Mouse (Mus musculus) forebrain, postnatal 0 days (tissue): Measurements from ENCODE around the gene Tmem128. TPM values are rescaled to one million over a fixed set of nuclear protein-coding genes. Genes with fewer than 3 reads are reported as not detected.
A peak's percentile ranks its signal among the peaks of the same experiment; 100 is the strongest.

Experiments used
- ATAC-seq: fragments of 200-750 bp; cut with Nextera tagmentation; 2 replicates; pipeline ENCODE4 v1.8.0; 2017; ENCODE audit warnings: mild to moderate bottlenecking, moderate library complexity
- DNase-seq: peaks from one replicate; pipeline ENCODE4 v3.0.0-alpha.2; 2015
- H3K27ac ChIP-seq: fragments of 300-500 bp; sonication (generic); 2 replicates; pipeline ENCODE4 v1.5.1; 2014; ENCODE audit warnings: low read depth, mild to moderate bottlenecking, antibody characterized with exemption, low read length, moderate library complexity, mixed read lengths
- H3K27me3 ChIP-seq: fragments of 300-500 bp; sonication (generic); 2 replicates; pipeline ENCODE4 v1.6.1; 2014; ENCODE audit warnings: mild to moderate bottlenecking, low read length, mixed read lengths; ENCODE audit not compliant: insufficient read depth
- H3K36me3 ChIP-seq: fragments of 300-500 bp; sonication (generic); 2 replicates; pipeline ENCODE4 v1.6.1; 2014; ENCODE audit warnings: mild to moderate bottlenecking, moderate library complexity; ENCODE audit not compliant: insufficient read depth
- H3K4me1 ChIP-seq: fragments of 300-500 bp; sonication (generic); 2 replicates; pipeline ENCODE4 v1.6.1; 2014; ENCODE audit warnings: antibody characterized with exemption; ENCODE audit not compliant: insufficient read depth
- H3K4me2 ChIP-seq: fragments of 300-500 bp; sonication (generic); 2 replicates; pipeline ENCODE4 v1.6.1; 2014; ENCODE audit warnings: low read depth, mild to moderate bottlenecking, moderate library complexity
- H3K4me3 ChIP-seq: fragments of 300-500 bp; sonication (generic); 2 replicates; pipeline ENCODE4 v1.5.1; 2014; ENCODE audit warnings: low read depth, low read length, mixed read lengths
- H3K9ac ChIP-seq: fragments of 300-500 bp; sonication (generic); 2 replicates; pipeline ENCODE4 v1.6.1; 2014; ENCODE audit warnings: mild to moderate bottlenecking
- H3K9me3 ChIP-seq: fragments of 300-500 bp; sonication (generic); 2 replicates; pipeline ENCODE4 v1.6.1; 2016; ENCODE audit warnings: low read length
- CTCF ChIP-seq: sonication (generic); IDR thresholded peaks from 2 replicates; pipeline ENCODE4 v1.5.1; 2016; ENCODE audit warnings: antibody characterized with exemption, control low read depth, low read depth
- WGBS: fragments of 180-500 bp; shearing (Covaris S2); extraction: QIAGEN DNeasy Blood & Tissue Kit; methylation state at CpG from one replicate; pipeline ENCODE4 v1.1.7; 2014; 5-methylcytosine and 5-hydroxymethylcytosine counted together
- polyA plus RNA-seq: library from polyadenylated mRNA; unstranded; fragments of >200 nt; fragmentation: Nextera tagmentation; extraction: Ambion mirVana; gene quantifications from 2 replicates; pipeline ENCODE4 v1.2.1, GENCODE M21; 2015
- total RNA-seq: library from RNA; depleted of rRNA; stranded (reverse); fragments of >200 nt; gene quantifications from 2 replicates; pipeline ENCODE4 v1.2.3, GENCODE M21; 2014

The Tmem128 gene
- total and polyA plus RNA-seq, 2 experiments from 2014 or later = 99.0 to 105 TPM

- DNase-seq (no peak), ATAC-seq (no peak)
- no peak overlapping the region for H3K27ac ChIP-seq
- no peak overlapping the region for H3K4me3 ChIP-seq
- H3K9me3 ChIP-seq = no peaks in the 10 kb centered on the region
- WGBS = 27% methylated on average over 5 of the region's 5 CpGs
- no peak overlapping the region for H3K9ac ChIP-seq
- H3K27me3 ChIP-seq = no peaks in the 10 kb centered on the region
- 0 out of 2 replicates have a peak, but pooled peaks cover 9% of the 10 kb centered on the region for H3K36me3 ChIP-seq
- no peak overlapping the region for H3K4me2 ChIP-seq
- no peak for TF ChIP-seq CTCF
- no peaks in the 10 kb centered on the region for H3K4me1 ChIP-seq
These were observed 19.1 kb upstream of the Tmem128 start for GRCm38 (mm10) chr5:38240727-38241472.

GRCm38 (mm10) chr5:38241473-38241834 lies 18.5 kb upstream of the Tmem128 start:
- ATAC-seq (no peak), DNase-seq (no peak)
- Histone ChIP-seq H3K27me3 (no peaks in the 10 kb centered on the region), H3K9me3 (no peaks in the 10 kb centered on the region), H3K27ac (no peak overlapping the region), H3K36me3 (0 out of 2 replicates have a peak, but pooled peaks cover 3% of the 10 kb centered on the region), H3K4me2 (no peak overlapping the region), H3K9ac (no peak overlapping the region), H3K4me1 (no peaks in the 10 kb centered on the region), H3K4me3 (no peak overlapping the region)
- no peak for TF ChIP-seq CTCF
- 54% methylated on average over 3 of the region's 3 CpGs for WGBS

GRCm38 (mm10) chr5:38241966-38242365 lies 18.0 kb upstream of the Tmem128 start:
- WGBS = 82% methylated on average over 6 of the region's 6 CpGs
- Histone ChIP-seq H3K27me3 (no peaks in the 10 kb centered on the region), H3K9me3 (no peaks in the 10 kb centered on the region), H3K9ac (no peak overlapping the region), H3K4me1 (no peaks in the 10 kb centered on the region), H3K36me3 (no peaks in the 10 kb centered on the region), H3K27ac (no peak overlapping the region), H3K4me2 (no peak overlapping the region), H3K4me3 (no peak overlapping the region)
- no peak for ATAC-seq
- no peak for TF ChIP-seq CTCF
- DNase-seq = no peak

- TF ChIP-seq CTCF = peak; percentile 46
- ATAC-seq (no peak), DNase-seq (no peak)
- no peak overlapping the region for H3K9ac ChIP-seq
- no peaks in the 10 kb centered on the region for H3K9me3 ChIP-seq
- 40% methylated on average over 4 of the region's 4 CpGs for WGBS
- no peak overlapping the region for H3K27ac ChIP-seq
- H3K36me3 ChIP-seq = no peaks in the 10 kb centered on the region
- H3K27me3 ChIP-seq = no peaks in the 10 kb centered on the region
- no peak overlapping the region for H3K4me2 ChIP-seq
- no peaks in the 10 kb centered on the region for H3K4me1 ChIP-seq
- H3K4me3 ChIP-seq = no peak overlapping the region
These were observed 4.8 kb upstream of the Tmem128 start for GRCm38 (mm10) chr5:38255195-38255594.

GRCm38 (mm10) chr5:38255644-38256043 lies 4.3 kb upstream of the Tmem128 start:
- no peak overlapping the region for H3K27ac ChIP-seq
- TF ChIP-seq CTCF = no peak
- H3K4me1 ChIP-seq = no peaks in the 10 kb centered on the region
- H3K9ac ChIP-seq = no peak overlapping the region
- no peaks in the 10 kb centered on the region for H3K9me3 ChIP-seq
- H3K4me3 ChIP-seq = no peak overlapping the region
- 84% methylated on average over 3 of the region's 3 CpGs for WGBS
- ATAC-seq = no peak
- DNase-seq = no peak
- H3K36me3 ChIP-seq = no peaks in the 10 kb centered on the region
- H3K4me2 ChIP-seq = no peak overlapping the region
- no peaks in the 10 kb centered on the region for H3K27me3 ChIP-seq

- 93% methylated on average over 1 of the region's 1 CpGs for WGBS
- ATAC-seq (no peak), DNase-seq (no peak)
- Histone ChIP-seq H3K27ac (no peak overlapping the region), H3K9me3 (no peaks in the 10 kb centered on the region), H3K36me3 (no peaks in the 10 kb centered on the region), H3K9ac (no peak overlapping the region), H3K4me3 (no peak overlapping the region), H3K4me2 (no peak overlapping the region), H3K27me3 (no peaks in the 10 kb centered on the region), H3K4me1 (0 out of 2 replicates have a peak, but pooled peaks cover 5% of the 10 kb centered on the region)
- TF ChIP-seq CTCF = no peak
These were observed 3.4 kb upstream of the Tmem128 start for GRCm38 (mm10) chr5:38256551-38256950.

GRCm38 (mm10) chr5:38258034-38258772 lies 1.8 kb upstream of the Tmem128 start:
- Histone ChIP-seq H3K27ac (no peak overlapping the region), H3K4me2 (no peak overlapping the region), H3K9ac (no peak overlapping the region), H3K36me3 (peaks cover 8% of the 10 kb centered on the region; the same call in 1 of the 2 replicates), H3K9me3 (no peaks in the 10 kb centered on the region), H3K27me3 (no peaks in the 10 kb centered on the region), H3K4me3 (no peak overlapping the region), H3K4me1 (0 out of 2 replicates have a peak, but pooled peaks cover 5% of the 10 kb centered on the region)
- DNase-seq = no peak
- TF ChIP-seq CTCF = no peak
- no peak for ATAC-seq
- 86% methylated on average over 8 of the region's 8 CpGs for WGBS
